Mouse (Mus musculus): ENCODE measurements around the gene Ptprcap.

The Ptprcap gene

DNA sequence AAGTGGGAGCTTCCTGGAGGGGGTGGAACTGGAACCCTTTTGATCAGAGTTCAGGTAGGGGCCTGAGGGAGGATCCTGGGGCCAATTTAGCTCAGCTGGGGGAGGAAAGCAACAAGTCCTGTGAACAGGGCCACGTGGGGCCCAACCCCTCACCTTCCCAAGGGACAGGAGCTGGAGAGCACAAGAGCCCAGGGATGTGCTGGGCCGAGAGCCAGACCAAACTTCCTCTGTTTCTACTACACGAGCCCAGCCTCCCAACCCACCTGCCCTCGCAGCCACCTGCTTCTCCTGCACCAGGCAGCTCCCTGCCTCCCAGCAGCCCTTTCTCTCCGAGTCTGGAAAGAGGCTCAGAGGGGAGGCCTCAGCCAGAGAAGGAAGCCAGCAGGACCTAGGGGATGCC is 43.1 kb downstream of the Ptprcap start:
- no peak for DNase-seq

DNA sequence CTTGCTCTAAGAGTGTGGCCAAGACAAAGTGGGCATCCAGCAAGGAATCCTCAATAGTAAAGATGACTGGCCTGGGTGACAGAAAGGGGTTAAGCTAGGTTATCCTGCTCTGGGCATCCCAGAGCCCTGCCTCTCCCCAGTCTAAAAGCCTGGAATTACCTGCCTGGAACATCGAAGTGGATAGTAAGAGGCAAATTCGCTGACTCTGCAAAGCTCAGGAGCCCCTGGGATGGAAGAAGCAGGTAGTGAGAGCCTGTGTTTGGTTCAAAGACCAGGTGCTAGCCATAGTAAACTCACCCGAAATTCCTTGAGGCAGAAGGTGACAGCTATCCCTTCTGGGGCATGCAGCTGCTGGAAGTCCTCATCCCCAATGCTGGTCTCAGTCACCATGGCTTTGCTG is 43.8 kb downstream of the Ptprcap start:
- no peak for DNase-seq

DNA sequence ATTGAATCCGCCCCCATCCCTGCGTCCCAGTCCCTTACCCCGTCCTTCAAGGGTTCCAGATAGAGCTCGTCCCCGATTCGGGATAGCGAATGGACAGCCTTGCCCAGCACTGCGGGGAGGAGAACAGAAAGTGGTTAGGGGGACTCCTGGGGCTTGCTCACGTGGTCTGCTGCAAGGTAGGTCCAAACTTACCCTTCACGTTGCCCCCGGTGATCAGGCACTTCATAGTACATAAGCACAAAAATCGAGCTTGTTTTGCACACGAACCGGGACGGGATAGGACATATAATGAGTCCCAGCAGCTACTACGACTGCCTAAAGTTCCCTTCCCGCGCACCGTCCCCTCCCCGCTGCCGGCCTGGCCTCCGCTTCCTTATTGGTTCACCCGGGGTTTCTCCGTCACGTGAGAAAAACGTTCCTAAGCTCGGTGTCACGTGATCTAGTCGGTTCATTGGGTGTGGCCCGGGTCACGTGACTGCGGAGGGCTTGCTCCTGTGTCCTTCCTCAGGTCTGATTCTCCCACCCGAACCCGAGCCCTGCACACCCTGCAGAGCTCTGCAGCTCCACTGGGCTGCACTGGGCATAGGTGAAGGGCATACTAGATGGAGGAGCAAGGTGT is 48.0 kb downstream of the Ptprcap start, which contains the start of gene Rad9a:
TSS of gene Rad9a (minus strand) at position 372 of the 619 bp plus-strand sequence.
- DNase-seq: peak; percentile 94

DNA sequence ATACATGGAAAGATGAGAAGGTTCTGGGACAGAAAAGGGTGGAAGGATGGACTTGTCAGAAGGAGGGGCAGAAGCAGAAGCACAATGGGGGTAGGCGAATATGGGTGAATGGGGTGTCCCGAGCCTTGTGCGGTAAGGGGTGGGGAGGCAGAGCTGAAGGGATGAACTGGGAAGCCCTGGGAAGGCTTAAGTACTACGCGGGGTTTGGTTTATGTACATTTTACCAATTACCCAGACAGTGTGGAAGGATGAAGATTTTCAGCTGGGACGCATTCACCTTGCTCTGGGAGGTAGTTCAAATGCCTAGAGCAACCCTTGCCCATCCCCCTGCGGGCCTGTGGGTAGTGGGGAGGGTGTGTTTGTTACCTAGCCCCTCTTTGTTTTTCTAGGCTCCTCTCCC is 48.7 kb downstream of the Ptprcap start:
- no peak for DNase-seq

DNA sequence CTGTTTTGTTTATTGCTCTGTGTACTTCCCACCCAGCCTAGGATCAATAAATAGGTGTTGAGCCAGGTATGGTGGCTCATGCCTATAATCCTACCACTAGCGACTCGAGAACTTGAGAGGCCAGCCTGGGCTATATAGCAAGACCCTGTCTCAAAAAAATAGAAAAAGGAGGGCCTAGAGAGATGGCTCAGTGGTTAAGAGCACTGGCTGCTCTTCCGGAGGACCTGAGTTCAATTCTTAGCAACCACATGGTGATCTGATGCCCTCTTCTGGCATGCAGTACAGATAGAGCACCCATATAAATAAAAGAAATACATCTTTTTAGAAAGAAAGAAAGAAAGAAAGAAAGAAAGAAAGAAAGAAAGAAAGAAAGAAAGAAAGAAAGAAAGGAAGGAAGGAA is 49.7 kb downstream of the Ptprcap start:
- no peak for DNase-seq

DNA sequence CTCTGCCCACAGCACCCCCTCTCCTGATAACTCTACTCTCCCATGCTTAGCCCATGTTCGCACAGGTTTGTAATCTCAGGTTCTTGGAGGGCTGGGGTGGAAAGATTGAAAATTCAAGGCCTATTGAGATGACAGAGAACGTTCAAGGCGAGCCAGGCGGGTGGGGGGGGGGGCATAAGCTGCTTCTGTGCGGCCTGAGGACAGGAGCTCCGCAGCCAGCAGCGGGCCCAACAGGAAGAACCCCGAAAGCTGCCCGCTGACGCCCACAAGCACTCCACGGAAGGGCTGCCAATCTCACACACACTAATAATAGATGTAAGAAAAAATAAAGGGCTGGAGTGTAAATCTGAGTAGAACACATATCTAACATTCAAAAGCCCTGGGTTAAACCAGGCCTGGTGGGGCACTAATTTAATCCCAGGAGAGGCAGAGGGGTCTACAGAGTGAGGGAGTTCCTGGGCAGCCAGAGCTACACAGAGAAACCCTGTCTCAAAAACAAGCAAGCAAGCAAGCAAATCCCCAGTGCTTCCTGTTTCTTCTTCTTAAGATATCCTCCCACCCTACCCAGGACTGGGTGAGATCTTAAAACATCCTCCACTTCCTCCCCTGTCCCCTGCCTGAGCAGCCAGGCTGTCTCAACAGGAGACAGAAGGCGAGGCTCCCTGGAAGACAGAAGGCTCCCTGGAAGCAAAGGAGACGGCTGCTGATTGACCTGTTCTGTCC is 50.4 kb downstream of the Ptprcap start:
- no peak for DNase-seq

DNA sequence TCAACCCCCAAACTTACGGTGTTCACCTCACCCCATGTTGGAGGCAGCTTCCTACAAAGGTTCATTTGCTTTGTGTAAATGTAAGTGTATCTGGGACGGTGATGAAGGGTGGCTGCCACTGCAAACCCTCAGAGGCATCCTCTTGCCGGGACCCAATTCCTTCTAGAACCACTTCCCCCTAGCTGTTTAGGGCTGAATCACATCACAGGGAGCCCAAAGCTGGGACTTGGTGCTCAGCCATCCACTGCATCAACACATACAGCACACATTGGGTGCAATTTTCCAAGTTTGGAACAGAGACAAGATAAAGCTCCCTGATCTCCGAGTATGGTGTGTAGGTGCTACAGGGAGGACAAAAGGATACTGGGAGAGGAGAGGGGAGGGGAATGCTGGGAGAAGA is 51.5 kb downstream of the Ptprcap start:
- DNase-seq: no peak

All from cerebellum, adult 11 months (tissue).